Mouse (Mus musculus) bone marrow, adult 2 months (tissue): ENCODE results near the gene Spg7. TPM values are rescaled to one million over a fixed set of nuclear protein-coding genes. Genes with fewer than 3 reads are reported as not detected.

Experiments
- H3K27ac ChIP-seq: fragments of 200-500 bp; 2 replicates; pipeline ENCODE4 v1.5.1; 2012; ENCODE audit warnings: low read depth, mild to moderate bottlenecking, control low read depth, inconsistent platforms, low read length; ENCODE audit not compliant: control insufficient read depth, poor library complexity, insufficient read depth
- H3K4me1 ChIP-seq: fragments of 200-500 bp; 2 replicates; pipeline ENCODE4 v1.6.1; 2011; ENCODE audit warnings: low read length; ENCODE audit not compliant: control insufficient read depth, insufficient read depth
- H3K4me3 ChIP-seq: fragments of 200-500 bp; replicated peaks from 2 replicates; pipeline ENCODE3; 2011; ENCODE audit warnings: mild to moderate bottlenecking, low read depth, low read length, control low read depth; ENCODE audit not compliant: control insufficient read depth
- CTCF ChIP-seq: fragments of 200-500 bp; IDR thresholded peaks from 2 replicates; pipeline ENCODE4 v1.5.1; 2011; ENCODE audit warnings: low read length, control low read depth; ENCODE audit not compliant: control insufficient read depth, insufficient read depth
- POLR2A ChIP-seq: fragments of 200-500 bp; IDR thresholded peaks from 2 replicates; pipeline ENCODE4 v1.6.1; 2011; ENCODE audit warnings: low read depth, mild to moderate bottlenecking, control low read depth, low read length, borderline replicate concordance; ENCODE audit not compliant: control insufficient read depth
- WGBS: fragments of 180-500 bp; shearing (Covaris S2); methylation state at CpG from one replicate; pipeline ENCODE4 v1.1.7; 2018; 5-methylcytosine and 5-hydroxymethylcytosine counted together
- polyA plus RNA-seq: library from polyadenylated mRNA; stranded (reverse); fragments of >200 nt; gene quantifications from 2 replicates; pipeline ENCODE4 v1.2.4, GENCODE M21; 2011; ENCODE audit warnings: low replicate concordance; ENCODE audit not compliant: missing spikeins, insufficient read depth, insufficient read length

Spg7 gene
- polyA plus RNA-seq, 1 experiment = 74.6 TPM

GRCm38 (mm10) chr8:123105553-123106326 is 43.0 kb downstream of the Spg7 start:
- 63% methylated on average over 5 of the region's 5 CpGs for WGBS
- Histone ChIP-seq H3K4me1 (no peaks in the 10 kb centered on the region), H3K27ac (no peak overlapping the region), H3K4me3 (no peak overlapping the region)
- TF ChIP-seq CTCF = no peak
- no peak for TF ChIP-seq POLR2A

GRCm38 (mm10) chr8:123106531-123106930 is 43.8 kb downstream of the Spg7 start:
- H3K4me1 ChIP-seq = no peaks in the 10 kb centered on the region
- no peak overlapping the region for H3K27ac ChIP-seq
- H3K4me3 ChIP-seq = no peak overlapping the region
- 58% methylated on average over 2 of the region's 2 CpGs for WGBS
- TF ChIP-seq POLR2A (no peak), CTCF (0 out of 2 replicates have a peak, but pooled peaks have one; percentile 2)

DNA sequence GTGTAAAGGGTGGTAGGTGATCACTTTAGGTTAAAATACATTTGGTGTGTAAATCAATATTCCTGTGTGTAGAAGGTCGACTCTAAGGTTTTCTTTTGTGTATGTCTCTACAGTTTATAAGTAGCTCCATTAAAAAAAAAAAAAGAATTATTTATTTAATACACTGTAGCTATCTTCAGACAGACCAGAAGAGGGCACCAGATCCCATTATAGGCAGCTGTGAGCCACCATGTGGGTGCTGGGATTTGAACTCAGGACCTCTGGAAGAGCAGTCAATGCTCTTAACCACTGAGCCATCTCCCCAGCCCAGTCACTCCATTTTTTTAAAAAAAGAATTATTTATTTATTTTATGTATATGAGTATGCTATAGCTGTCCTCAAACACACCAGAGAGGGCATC is 45.3 kb downstream of the Spg7 start:
- TF ChIP-seq POLR2A (no peak), CTCF (no peak)
- no peaks in the 10 kb centered on the region for H3K4me1 ChIP-seq
- H3K27ac ChIP-seq = no peak overlapping the region
- WGBS = 48% methylated on average over 1 of the region's 1 CpGs
- H3K4me3 ChIP-seq = no peak overlapping the region

- WGBS = 73% methylated on average over 5 of the region's 5 CpGs
- TF ChIP-seq POLR2A (no peak), CTCF (no peak)
- no peaks in the 10 kb centered on the region for H3K4me1 ChIP-seq
- H3K27ac ChIP-seq = no peak overlapping the region
- no peak overlapping the region for H3K4me3 ChIP-seq
Measured at GRCm38 (mm10) chr8:123108953-123109352, 46.2 kb downstream of the Spg7 start.

- under 1% methylated on average over 4 of the region's 4 CpGs for WGBS
- H3K27ac ChIP-seq = no peak overlapping the region
- peak; percentile 73 for TF ChIP-seq CTCF
- no peak for TF ChIP-seq POLR2A
- H3K4me1 ChIP-seq = no peaks in the 10 kb centered on the region
- H3K4me3 ChIP-seq = no peak overlapping the region
Measured at GRCm38 (mm10) chr8:123110649-123111048, 47.9 kb downstream of the Spg7 start.

DNA sequence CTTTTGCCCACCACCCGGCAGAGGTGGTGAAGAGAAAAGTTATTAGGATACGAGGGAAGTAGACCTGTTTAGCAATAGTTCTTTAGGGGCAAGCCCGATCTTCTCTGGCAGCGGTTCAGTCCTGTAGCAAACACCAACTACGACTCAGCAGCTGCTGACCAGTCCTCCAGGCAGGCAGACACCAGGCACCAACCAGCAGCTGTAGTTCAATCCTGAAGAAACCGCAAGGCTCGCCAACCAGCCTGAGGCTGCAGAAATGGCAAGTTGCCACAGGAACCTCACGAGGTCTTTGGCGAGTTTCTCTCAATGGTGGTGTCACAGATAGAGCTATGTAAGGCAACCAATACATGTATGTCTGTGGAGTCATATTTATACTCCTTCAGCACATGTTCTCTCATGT is 50.1 kb downstream of the Spg7 start:
- Histone ChIP-seq H3K27ac (no peak overlapping the region), H3K4me3 (no peak overlapping the region), H3K4me1 (no peaks in the 10 kb centered on the region)
- TF ChIP-seq POLR2A (no peak), CTCF (no peak)
- 23% methylated on average over 9 of the region's 9 CpGs for WGBS

GRCm38 (mm10) chr8:123113908-123114469 is 51.2 kb downstream of the Spg7 start:
- Histone ChIP-seq H3K4me1 (no peaks in the 10 kb centered on the region), H3K27ac (no peak overlapping the region), H3K4me3 (no peak overlapping the region)
- TF ChIP-seq CTCF (no peak), POLR2A (no peak)
- whole genome bisulfite sequencing = 23% methylated on average over 2 of the region's 2 CpGs

DNA sequence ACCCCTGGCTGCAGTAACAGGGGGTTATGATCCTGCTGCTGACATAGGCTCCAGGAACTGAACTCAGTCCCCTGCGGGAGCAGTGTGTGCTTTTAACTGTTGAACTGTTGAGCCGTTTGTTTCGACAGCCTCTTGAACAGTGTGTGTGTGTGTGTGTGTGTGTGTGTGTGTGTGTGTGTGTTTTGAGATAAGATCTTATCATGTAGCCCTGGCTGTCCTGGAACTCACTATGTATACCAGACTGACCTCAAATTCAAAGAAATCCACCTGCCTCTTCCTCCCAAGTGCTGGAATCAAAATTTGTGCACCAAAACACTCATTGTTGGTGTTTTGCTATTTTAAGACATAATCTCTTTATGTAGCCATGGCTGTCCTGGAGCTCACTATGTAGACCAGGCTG is 51.9 kb downstream of the Spg7 start:
- Histone ChIP-seq H3K27ac (no peak overlapping the region), H3K4me3 (no peak overlapping the region), H3K4me1 (no peaks in the 10 kb centered on the region)
- TF ChIP-seq CTCF = no peak
- no peak for TF ChIP-seq POLR2A
- 2% methylated on average over 3 of the region's 3 CpGs for WGBS

DNA sequence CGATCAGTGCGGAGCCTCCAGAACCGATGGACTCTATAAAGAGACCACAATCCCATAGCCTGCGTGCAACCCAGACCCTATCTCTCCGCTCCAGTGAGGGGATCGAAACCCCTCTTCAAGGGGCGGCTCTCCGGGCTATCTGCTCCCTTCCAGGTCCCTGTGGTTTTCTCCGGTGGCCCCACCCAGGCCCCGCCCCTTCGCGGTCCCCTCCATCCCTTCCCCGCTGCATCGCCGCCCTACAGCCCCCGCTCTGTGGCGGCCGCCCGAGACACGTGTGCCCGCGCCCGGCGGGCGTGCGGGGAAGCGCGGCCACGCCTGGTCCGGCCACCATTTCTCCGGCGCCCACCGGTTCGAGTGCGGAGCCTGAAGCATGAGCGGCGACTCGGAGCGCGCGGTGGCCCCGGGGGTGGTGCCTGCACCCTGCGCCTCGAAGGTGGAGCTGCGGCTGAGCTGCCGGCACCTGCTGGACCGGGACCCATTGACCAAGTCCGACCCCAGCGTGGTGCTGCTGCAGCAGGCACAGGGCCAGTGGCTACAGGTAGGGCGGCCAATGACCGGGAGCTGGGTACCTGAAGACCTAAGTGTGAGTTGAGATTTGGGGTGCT is 54.5 kb downstream of the Spg7 start, which contains the start of gene Cpne7:
TSS of gene Cpne7 (plus strand) at position 248 of the 605 bp plus-strand sequence.
- Histone ChIP-seq H3K27ac (no peak within 1 kb of the TSS), H3K4me3 (no peak within 1 kb of the TSS), H3K4me1 (no peaks in the 10 kb centered on the region)
- 1% methylated on average over 51 of the region's 51 CpGs for WGBS
- TF ChIP-seq CTCF (no peak), POLR2A (no peak)
